Mouse (Mus musculus): ENCODE data around the gene Hist1h2bh. TPM values are rescaled to one million over a fixed set of nuclear protein-coding genes. Genes with fewer than 3 reads are reported as not detected.

The Hist1h2bh gene
- 0.53 TPM for polyA plus RNA-seq (2017; shearing (Covaris generic))

DNA sequence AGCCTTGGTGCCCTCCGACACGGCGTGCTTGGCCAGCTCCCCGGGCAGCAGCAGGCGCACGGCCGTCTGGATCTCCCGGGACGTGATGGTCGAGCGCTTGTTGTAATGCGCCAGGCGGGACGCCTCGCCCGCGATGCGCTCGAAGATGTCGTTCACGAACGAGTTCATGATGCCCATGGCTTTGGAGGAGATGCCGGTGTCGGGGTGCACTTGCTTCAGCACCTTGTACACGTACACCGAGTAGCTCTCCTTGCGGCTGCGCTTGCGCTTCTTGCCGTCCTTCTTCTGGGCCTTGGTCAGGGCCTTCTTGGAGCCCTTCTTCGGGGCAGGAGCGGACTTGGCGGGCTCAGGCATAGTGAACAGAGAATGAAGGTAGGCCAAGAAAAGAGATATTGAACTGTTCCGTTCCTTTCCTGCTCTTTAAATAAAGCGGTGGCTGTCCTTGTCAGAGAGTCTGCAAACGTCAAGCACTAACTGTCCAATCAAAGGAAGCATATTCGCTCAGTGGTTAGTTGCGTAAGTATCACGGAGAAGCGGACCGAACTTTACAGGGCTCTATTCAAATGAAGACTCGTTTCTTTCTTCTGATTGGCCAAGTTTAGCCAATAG, at the start of gene Hist1h2bh:
TSS of gene Hist1h2bh (minus strand) at position 394 of the 609 bp plus-strand sequence.

DNA sequence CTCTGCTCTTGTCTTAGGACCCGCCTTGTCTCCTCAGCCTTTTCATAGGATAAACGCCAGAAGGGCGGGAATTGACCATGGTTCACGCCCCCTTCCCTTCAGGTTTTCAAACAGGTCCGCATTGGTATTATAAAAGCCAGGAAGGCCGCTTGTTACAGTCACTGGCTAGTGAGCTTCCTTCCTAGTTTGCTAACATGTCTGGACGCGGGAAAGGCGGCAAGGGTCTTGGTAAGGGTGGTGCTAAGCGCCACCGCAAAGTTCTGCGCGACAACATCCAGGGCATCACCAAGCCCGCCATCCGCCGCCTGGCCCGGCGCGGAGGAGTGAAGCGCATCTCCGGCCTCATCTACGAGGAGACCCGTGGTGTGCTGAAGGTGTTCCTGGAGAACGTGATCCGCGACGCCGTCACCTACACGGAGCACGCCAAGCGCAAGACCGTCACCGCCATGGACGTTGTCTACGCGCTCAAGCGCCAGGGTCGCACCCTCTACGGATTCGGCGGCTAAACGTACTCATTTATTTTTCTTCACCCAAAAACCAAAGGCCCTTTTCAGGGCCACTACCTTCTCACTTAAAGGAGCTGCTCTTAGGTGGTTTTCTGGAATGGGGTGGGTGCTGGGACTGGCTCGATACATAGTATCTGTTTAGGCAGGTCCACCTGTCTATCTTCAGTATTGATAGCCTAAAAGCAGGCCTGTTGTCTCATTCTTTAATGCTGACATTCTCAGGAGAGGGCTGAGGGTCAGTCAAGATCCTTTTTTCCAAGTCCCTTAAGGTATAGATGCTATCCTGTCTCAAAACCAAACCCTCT, 38.4 kb upstream of the Hist1h2bh start, which contains the start of gene Hist1h4d:
TSS of gene Hist1h4d (plus strand) at position 191 of the 811 bp plus-strand sequence.

DNA sequence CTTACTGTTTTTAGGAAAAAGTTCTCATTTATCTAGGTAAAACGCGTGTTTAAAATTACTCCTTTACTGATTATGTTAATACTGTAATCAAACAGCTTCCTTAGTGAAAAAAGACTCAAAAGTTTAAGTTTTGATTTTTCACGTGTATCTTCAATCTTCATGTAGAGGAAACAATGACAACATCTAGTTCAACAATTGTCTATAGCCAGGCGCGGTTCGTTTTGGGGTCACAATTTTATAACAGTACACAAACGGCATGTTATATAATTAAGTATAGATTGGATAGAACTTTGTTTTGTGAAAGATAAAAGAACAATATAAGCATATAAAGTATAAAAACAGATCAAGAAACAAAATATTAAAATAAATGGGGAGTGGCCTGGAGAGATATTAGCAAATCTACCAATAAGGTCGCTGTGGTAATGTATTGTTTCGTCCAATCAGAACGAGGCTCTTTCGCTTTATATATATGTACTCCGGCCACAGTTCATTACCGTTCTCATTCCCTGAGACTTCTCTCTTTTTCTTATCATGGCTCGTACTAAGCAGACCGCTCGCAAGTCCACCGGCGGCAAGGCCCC, 32.2 kb upstream of the Hist1h2bh start, which contains the start of gene Hist1h3d:
TSS of gene Hist1h3d (plus strand) at position 493 of the 581 bp plus-strand sequence.

DNA sequence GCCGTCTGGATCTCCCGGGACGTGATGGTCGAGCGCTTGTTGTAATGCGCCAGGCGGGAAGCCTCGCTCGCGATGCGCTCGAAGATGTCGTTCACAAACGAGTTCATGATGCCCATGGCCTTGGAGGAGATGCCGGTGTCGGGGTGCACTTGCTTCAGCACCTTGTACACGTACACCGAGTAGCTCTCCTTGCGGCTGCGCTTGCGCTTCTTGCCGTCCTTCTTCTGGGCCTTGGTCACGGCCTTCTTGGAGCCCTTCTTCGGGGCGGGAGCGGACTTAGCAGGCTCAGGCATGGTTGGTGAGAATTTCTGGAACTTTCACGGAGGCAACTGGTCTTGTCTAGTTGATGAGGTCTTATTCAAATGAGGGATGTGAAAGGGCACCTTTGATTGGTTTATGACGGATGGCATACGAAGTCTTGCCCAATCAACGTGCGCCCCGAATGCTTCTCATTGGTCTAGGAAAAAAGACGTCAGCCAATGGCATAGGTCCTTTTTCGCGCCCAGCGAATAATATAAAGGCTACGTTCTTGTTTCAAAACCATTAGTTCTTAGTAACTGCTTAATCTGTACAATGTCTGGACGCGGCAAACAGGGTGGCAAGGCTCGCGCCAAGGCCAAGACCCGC, 30.8 kb upstream of the Hist1h2bh start, which contains the start of the genes Hist1h2bf and Hist1h2ad:
TSS of gene Hist1h2bf (minus strand) at position 299 of the 627 bp plus-strand sequence.
TSS of gene Hist1h2ad (plus strand) at position 484 of the 627 bp plus-strand sequence.

DNA sequence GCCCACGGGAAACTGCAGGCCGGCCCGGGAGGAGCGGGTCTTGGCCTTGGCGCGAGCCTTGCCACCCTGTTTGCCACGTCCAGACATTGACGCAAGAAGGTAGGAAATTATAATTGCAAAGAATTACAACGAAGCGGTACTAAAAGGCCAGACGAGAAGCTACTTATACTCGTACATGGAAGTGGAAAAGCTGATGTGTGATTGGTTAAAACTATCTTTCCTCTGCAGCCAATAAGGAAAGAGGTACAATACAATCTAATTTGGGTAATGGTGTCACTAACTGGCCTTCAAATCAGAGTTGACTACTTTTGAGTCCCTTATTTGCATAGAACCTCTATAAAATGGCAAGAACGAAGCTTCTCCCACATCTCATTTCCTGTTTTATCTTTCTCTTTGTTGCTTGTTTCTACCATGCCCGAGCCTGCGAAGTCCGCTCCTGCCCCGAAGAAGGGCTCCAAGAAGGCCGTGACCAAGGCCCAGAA, 27.9 kb upstream of the Hist1h2bh start, which contains the start of the genes Hist1h2ae and Hist1h2bg:
TSS of gene Hist1h2ae (minus strand) at position 199 of the 482 bp plus-strand sequence.
TSS of gene Hist1h2bg (plus strand) at position 375 of the 482 bp plus-strand sequence.

GRCm38 (mm10) chr13:23561883-23562659, 18.9 kb upstream of the Hist1h2bh start, which contains the start of gene Hist1h3e:
Hist1h3e (minus strand) TSS chr13:23562369.

GRCm38 (mm10) chr13:23552962-23553361, 9.8 kb upstream of the Hist1h2bh start, which contains the start of gene Hist1h1d:
Hist1h1d (plus strand) TSS chr13:23553262.

GRCm38 (mm10) chr13:23551146-23551834, 8.1 kb upstream of the Hist1h2bh start, which contains the start of gene Hist1h4f:
Hist1h4f (minus strand) TSS chr13:23551648.

DNA sequence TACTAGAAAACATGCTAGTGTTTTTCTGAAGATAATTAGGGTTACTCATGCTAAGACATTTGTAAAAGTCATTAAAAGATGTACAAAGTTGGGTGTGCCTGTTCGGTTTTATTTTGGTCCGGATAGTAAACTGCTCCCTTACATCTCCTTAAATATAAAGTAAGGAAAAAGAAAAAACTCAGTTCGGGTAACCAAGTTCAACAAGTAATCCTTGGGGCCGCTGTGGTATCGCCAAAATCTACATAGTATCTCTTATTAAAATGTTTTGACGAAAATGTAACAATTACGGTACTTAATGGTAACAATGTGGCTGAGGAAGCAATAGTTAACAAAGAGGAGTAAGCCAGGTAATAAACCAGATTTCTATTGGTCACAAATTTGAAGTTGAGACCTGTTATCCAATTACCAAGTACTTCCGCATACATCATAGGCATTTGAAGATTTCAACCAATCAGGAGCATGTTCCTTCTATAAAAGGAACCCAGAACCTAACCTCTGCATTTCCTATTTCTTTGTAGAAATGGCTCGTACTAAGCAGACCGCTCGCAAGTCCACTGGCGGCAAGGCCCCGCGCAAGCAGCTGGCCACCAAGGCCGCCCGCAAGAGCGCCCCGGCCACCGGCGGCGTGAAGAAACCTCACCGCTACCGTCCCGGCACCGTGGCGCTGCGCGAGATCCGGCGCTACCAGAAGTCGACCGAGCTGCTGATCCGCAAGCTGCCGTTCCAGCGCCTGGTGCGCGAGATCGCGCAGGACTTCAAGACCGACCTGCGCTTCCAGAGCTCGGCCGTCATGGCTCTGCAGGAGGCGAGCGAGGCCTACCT, 984 bp upstream of the Hist1h2bh start, which contains the start of gene Hist1h3f:
TSS of gene Hist1h3f (plus strand) at position 88 of the 822 bp plus-strand sequence.

DNA sequence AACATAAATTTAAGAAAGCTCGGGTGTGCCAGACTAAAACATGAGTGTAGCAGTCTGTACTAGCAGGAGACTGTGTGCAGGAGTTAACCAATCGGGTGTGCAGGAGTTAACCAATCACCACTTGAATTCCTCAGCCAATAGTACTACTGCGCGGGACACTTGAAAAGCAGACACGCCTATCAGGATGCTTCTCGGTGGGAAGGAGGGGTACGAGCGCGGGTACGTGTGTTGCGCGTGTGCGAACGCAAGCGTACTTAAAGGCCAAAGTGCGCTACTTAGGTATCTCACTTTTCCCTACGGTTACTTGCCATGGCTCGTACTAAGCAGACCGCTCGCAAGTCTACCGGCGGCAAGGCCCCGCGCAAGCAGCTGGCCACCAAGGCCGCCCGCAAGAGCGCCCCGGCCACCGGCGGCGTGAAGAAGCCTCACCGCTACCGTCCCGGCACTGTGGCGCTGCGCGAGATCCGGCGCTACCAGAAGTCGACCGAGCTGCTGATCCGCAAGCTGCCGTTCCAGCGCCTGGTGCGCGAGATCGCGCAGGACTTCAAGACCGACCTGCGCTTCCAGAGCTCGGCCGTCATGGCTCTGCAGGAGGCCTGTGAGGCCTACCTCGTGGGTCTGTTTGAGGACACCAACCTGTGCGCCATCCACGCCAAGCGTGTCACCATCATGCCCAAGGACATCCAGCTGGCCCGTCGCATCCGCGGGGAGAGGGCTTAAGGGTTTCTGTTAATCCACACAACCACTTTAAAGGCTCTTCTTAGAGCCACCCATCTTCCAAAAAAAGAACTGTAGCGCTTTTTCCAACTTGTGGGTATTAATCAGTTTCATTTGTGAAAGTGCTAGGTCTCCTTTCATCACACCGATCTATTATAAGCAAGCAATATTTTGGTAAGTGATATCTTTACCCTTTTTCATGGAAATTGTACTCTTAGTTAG, 7.8 kb downstream of the Hist1h2bh start, which contains the start of gene Hist1h3g:
TSS of gene Hist1h3g (plus strand) at position 286 of the 939 bp plus-strand sequence.

DNA sequence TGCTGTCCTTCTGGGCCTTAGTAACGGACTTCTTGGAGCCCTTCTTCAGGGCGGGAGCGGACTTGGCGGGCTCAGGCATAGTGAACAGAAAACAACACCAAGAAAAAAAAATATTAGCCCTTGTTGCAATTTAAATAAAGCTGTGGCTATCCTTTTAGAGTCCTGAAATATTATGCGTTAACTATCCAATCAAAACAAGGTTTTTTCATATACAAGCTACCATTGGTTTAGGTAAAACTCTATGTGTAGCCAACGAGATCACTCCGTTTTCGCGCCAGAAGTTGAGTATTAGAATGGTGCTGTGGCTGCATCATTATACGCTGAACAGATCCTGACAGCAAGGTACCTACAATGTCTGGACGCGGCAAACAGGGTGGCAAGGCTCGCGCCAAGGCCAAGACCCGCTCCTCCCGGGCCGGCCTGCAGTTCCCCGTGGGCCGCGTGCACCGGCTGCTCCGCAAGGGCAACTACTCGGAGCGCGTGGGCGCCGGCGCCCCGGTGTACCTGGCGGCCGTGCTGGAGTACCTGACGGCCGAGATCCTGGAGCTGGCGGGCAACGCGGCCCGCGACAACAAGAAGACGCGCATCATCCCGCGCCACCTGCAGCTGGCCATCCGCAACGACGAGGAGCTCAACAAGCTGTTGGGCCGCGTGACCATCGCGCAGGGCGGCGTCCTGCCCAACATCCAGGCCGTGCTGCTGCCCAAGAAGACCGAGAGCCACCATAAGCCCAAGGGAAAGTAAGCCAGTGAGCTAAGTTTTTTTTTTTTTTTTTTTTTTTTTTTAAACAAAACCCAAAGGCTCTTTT, 9.4 kb downstream of the Hist1h2bh start, which contains the start of gene Hist1h2af:
TSS of gene Hist1h2af (plus strand) at position 347 of the 808 bp plus-strand sequence.

GRCm38 (mm10) chr13:23530901-23531875, 12.0 kb downstream of the Hist1h2bh start, which contains the start of gene Hist1h4h:
Hist1h4h (plus strand) TSS chr13:23531050.

Data from CD4-positive, CD25-positive, alpha-beta regulatory T cell, adult 9 weeks (primary cell).